Mouse (Mus musculus): ENCODE results near the gene Meox1. TPM values are rescaled to one million over a fixed set of nuclear protein-coding genes. Genes with fewer than 3 reads are reported as not detected.

Meox1 gene
- polyA plus RNA-seq, 1 experiment from 2014 or later, result 24.1 TPM

DNA sequence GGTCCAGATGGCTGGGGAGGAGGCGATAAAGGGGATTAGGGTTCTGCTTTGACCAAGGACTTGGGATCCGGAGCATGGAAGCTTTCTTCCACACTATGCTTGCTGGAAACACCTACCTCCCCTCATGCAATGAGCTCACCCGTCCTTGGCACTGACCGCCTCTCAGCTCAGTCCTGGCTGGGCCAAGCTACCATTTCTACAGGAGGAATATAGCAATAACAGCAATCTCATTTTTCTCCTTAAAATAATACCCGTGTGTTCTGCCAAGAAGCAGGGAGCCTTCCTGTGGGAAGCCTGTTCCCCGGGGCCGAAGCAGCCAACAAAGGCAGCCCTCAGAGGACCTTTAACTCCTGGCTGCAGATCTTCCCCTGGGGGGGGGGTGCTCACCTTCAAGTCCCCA is 43.1 kb downstream of the Meox1 start:
- no peak overlapping the region for H3K4me2 ChIP-seq
- ATAC-seq (ENCODE audit: insufficient number of reproducible peaks, low FRiP score), result no peak
- no peak overlapping the region for H3K27ac ChIP-seq (ENCODE audit: poor library complexity, severe bottlenecking)
- H3K4me1 ChIP-seq (replicated peaks), result peaks cover 3% of the 10 kb centered on the region; the same call in 1 of the 2 replicates
- H3K4me3 ChIP-seq, result no peak overlapping the region
- H3K9me3 ChIP-seq (replicated peaks), result no peaks in the 10 kb centered on the region
- H3K9ac ChIP-seq, result no peak overlapping the region
- WGBS, result 65% methylated on average over 7 of the region's 7 CpGs
- H3K27me3 ChIP-seq (replicated peaks), result no peaks in the 10 kb centered on the region
- H3K36me3 ChIP-seq, result no peaks in the 10 kb centered on the region

- H3K4me2 ChIP-seq, result no peak overlapping the region
- no peak overlapping the region for H3K27ac ChIP-seq (ENCODE audit: poor library complexity, severe bottlenecking)
- H3K27me3 ChIP-seq (replicated peaks), result no peaks in the 10 kb centered on the region
- no peaks in the 10 kb centered on the region for H3K9me3 ChIP-seq (replicated peaks)
- no peaks in the 10 kb centered on the region for H3K36me3 ChIP-seq
- H3K4me1 ChIP-seq (replicated peaks), result no peaks in the 10 kb centered on the region
- WGBS, result 76% methylated on average over 4 of the region's 4 CpGs
- H3K9ac ChIP-seq, result no peak overlapping the region
- no peak overlapping the region for H3K4me3 ChIP-seq
- no peak for ATAC-seq (ENCODE audit: insufficient number of reproducible peaks, low FRiP score)
These were observed 44.9 kb downstream of the Meox1 start for GRCm38 (mm10) chr11:101849286-101849685.

DNA sequence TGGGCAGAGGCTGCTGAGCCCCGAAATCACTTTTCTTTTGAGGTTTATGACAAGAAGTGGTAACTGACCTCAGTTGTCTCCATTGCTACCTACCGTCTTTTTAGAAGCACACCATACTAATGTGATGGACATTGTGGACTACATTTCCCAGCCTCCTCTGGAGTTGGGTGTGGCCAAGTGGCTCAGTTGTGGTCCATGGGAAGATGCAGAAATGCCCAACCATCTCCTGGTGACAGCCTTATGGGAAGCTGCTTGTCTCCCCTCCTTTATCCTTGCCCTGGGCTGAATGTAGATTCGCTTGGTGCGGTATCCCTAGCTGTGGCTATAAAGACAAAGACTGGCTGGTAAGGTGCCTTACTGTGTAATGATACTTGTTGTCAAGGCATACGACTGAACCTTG is 46.7 kb downstream of the Meox1 start:
- Histone ChIP-seq H3K36me3 (no peaks in the 10 kb centered on the region), H3K4me3 (no peak overlapping the region), H3K4me1 (replicated peaks) (peaks cover 8% of the 10 kb centered on the region), H3K9me3 (replicated peaks) (no peaks in the 10 kb centered on the region), H3K9ac (no peak overlapping the region), H3K4me2 (no peak overlapping the region), H3K27ac (ENCODE audit: poor library complexity, severe bottlenecking) (no peak overlapping the region), H3K27me3 (replicated peaks) (no peaks in the 10 kb centered on the region)
- WGBS, result 84% methylated on average over 5 of the region's 5 CpGs
- no peak for ATAC-seq (ENCODE audit: insufficient number of reproducible peaks, low FRiP score)

DNA sequence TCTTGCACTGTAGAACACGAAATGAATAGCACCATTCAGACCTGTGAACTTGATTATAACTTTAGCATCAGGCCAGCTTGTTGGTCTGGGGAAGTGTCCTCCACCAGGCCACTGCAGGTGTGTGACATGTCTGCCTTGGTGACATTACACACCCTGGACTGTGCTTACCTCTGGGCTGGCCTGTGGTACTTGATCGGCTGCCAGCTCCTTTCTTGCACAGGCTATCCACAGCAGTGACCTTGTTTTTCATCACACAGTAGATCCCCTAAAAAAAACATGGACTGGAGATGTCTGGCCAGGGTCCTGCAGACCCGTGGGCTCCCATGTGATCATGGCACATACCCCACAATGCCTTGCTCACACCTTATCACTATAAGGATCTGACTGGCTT is 51.4 kb downstream of the Meox1 start:
- H3K4me3 ChIP-seq, result no peak overlapping the region
- no peaks in the 10 kb centered on the region for H3K27me3 ChIP-seq (replicated peaks)
- ATAC-seq (ENCODE audit: insufficient number of reproducible peaks, low FRiP score), result 0 out of 2 replicates have a peak, but pooled peaks have one; percentile 8
- peaks cover 3% of the 10 kb centered on the region; the same call in 1 of the 2 replicates for H3K9me3 ChIP-seq (replicated peaks)
- H3K36me3 ChIP-seq, result no peaks in the 10 kb centered on the region
- peak overlapping the region; percentile 99 for H3K27ac ChIP-seq (ENCODE audit: poor library complexity, severe bottlenecking)
- peaks cover 27% of the 10 kb centered on the region for H3K4me1 ChIP-seq (replicated peaks)
- H3K9ac ChIP-seq, result peak overlapping the region; percentile 57
- WGBS, result 51% methylated on average over 3 of the region's 3 CpGs
- H3K4me2 ChIP-seq, result peak overlapping the region; percentile 35

DNA sequence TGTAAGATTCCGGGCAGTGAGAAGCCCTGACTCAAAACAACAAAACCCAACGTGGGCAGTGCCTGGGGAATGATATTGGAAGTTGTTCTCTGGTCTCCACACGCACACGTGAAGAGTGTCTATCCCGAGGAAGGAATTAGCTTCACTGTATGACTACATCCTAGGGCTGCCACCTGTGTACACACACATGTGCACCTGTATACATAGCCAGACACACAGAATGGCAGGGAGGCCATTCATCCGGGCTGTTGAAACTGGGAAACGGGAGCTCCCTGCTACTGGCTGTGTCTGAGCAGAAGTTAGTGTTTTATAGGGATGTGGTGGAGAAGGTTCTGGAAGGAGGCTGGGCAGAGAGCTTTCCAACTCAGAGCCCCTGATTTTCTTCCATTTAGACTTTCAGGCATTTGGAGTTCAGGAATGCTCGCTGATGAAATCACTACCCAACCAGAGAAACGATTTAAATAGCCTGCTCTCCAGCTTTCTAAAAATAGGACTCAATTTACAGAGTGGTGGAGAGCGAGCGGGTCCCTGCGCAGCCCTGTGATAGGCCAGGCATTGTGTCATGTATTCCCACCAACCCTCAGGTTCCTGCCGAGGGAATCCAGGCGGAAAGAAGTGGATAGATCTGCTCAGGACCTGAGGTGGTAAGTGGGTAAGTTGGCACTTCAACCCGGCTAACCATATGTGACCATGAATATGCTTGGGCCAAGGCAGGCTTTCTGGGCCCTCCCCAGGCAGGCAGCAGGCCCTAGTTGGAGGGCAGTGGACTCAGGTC is 52.0 kb downstream of the Meox1 start:
- peak overlapping the region; percentile 57 for H3K9ac ChIP-seq
- peak overlapping the region; percentile 99 for H3K27ac ChIP-seq (ENCODE audit: poor library complexity, severe bottlenecking)
- no peaks in the 10 kb centered on the region for H3K36me3 ChIP-seq
- peaks cover 3% of the 10 kb centered on the region; the same call in 1 of the 2 replicates for H3K9me3 ChIP-seq (replicated peaks)
- no peaks in the 10 kb centered on the region for H3K27me3 ChIP-seq (replicated peaks)
- 47% methylated on average over 15 of the region's 15 CpGs for WGBS
- H3K4me3 ChIP-seq, result no peak overlapping the region
- H3K4me2 ChIP-seq, result peak overlapping the region; percentile 36
- peaks cover 27% of the 10 kb centered on the region for H3K4me1 ChIP-seq (replicated peaks)
- ATAC-seq (ENCODE audit: insufficient number of reproducible peaks, low FRiP score), result peak; percentile 77

- WGBS, result 91% methylated on average over 3 of the region's 3 CpGs
- no peaks in the 10 kb centered on the region for H3K36me3 ChIP-seq
These were observed 53.8 kb downstream of the Meox1 start for GRCm38 (mm10) chr11:101840405-101840804.

DNA sequence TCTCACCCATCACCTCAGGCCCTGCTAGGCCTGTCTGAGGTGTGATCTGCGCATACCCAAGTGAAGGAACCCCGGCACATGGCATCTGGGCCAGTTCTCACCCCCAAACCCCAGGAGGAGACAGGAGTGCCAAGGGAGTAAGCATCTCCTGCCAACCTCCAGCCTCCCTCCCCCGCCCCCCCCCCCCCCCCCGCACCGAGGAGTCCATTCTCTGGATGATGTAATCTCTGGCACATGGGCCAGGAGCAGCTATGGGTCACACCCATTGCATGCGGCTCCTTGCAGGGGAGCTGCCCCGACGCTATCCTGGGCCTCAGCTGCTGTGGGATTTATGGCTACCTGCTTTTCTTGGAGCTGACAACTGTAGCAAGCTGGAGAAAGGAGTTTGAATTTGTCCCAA is 54.7 kb downstream of the Meox1 start:
- WGBS, result 41% methylated on average over 8 of the region's 8 CpGs
- no peak overlapping the region for H3K4me2 ChIP-seq
- no peak for ATAC-seq (ENCODE audit: insufficient number of reproducible peaks, low FRiP score)
- H3K27me3 ChIP-seq (replicated peaks), result no peaks in the 10 kb centered on the region
- no peak overlapping the region for H3K9ac ChIP-seq
- no peaks in the 10 kb centered on the region for H3K36me3 ChIP-seq
- H3K27ac ChIP-seq (ENCODE audit: poor library complexity, severe bottlenecking), result no peak overlapping the region
- peaks cover 3% of the 10 kb centered on the region; the same call in 1 of the 2 replicates for H3K9me3 ChIP-seq (replicated peaks)
- H3K4me3 ChIP-seq, result no peak overlapping the region
- peaks cover 37% of the 10 kb centered on the region for H3K4me1 ChIP-seq (replicated peaks)

More at GRCm38 (mm10) chr11:101840405-101840804, 53.8 kb downstream of the Meox1 start:
- Histone ChIP-seq H3K4me1 (replicated peaks) (peaks cover 29% of the 10 kb centered on the region), H3K9ac (no peak overlapping the region), H3K27ac (ENCODE audit: poor library complexity, severe bottlenecking) (no peak overlapping the region), H3K9me3 (replicated peaks) (peaks cover 3% of the 10 kb centered on the region; the same call in 1 of the 2 replicates), H3K4me2 (no peak overlapping the region), H3K4me3 (no peak overlapping the region), H3K27me3 (replicated peaks) (no peaks in the 10 kb centered on the region)
- ATAC-seq (ENCODE audit: insufficient number of reproducible peaks, low FRiP score), result no peak

- Histone ChIP-seq H3K27ac (ENCODE audit: poor library complexity, severe bottlenecking) (peak overlapping the region; percentile 80), H3K4me2 (0 out of 2 replicates have a peak overlapping the region, but pooled peaks have one; percentile 3), H3K9ac (no peak overlapping the region; the same call in 1 of the 2 replicates), H3K4me1 (replicated peaks) (peaks cover 43% of the 10 kb centered on the region), H3K9me3 (replicated peaks) (no peaks in the 10 kb centered on the region), H3K27me3 (replicated peaks) (no peaks in the 10 kb centered on the region), H3K36me3 (no peaks in the 10 kb centered on the region), H3K4me3 (no peak overlapping the region)
- ATAC-seq (ENCODE audit: insufficient number of reproducible peaks, low FRiP score), result no peak
- WGBS, result 39% methylated on average over 7 of the region's 7 CpGs
These were observed 62.2 kb downstream of the Meox1 start for GRCm38 (mm10) chr11:101832001-101832400.

GRCm38 (mm10) chr11:101830616-101831015 is 63.6 kb downstream of the Meox1 start:
- H3K4me1 ChIP-seq (replicated peaks), result peaks cover 43% of the 10 kb centered on the region
- H3K4me3 ChIP-seq, result no peak overlapping the region
- peak overlapping the region; percentile 80 for H3K27ac ChIP-seq (ENCODE audit: poor library complexity, severe bottlenecking)
- no peaks in the 10 kb centered on the region for H3K9me3 ChIP-seq (replicated peaks)
- peak overlapping the region; percentile 33 for H3K4me2 ChIP-seq
- no peak overlapping the region for H3K9ac ChIP-seq
- no peaks in the 10 kb centered on the region for H3K27me3 ChIP-seq (replicated peaks)
- no peaks in the 10 kb centered on the region for H3K36me3 ChIP-seq
- WGBS, result 63% methylated on average over 8 of the region's 8 CpGs
- no peak for ATAC-seq (ENCODE audit: insufficient number of reproducible peaks, low FRiP score)

DNA sequence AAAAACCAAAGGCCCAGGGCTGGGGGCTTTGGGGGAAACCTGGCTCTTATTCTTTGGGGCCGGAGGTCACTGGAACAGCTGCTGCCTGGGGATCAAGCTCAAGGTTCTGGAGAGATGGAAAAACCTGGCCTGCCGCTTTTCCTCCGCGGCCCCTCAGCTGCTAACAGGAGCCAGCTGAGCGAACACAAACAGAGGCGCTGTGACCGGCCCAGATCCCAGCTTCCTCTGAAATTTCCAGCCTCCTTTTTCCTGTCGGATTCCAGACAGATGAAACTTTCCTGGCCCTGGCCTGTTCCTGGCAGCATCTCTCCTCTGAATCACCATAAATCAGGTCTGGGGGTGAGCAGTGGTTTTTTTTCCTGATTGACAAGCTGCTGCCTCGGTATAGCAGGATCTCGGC is 64.1 kb downstream of the Meox1 start:
- H3K27ac ChIP-seq (ENCODE audit: poor library complexity, severe bottlenecking), result peak overlapping the region; percentile 80
- H3K36me3 ChIP-seq, result no peaks in the 10 kb centered on the region
- peaks cover 39% of the 10 kb centered on the region for H3K4me1 ChIP-seq (replicated peaks)
- no peaks in the 10 kb centered on the region for H3K9me3 ChIP-seq (replicated peaks)
- H3K27me3 ChIP-seq (replicated peaks), result no peaks in the 10 kb centered on the region
- 16% methylated on average over 10 of the region's 10 CpGs for WGBS
- H3K4me2 ChIP-seq, result peak overlapping the region; percentile 33
- no peak overlapping the region for H3K4me3 ChIP-seq
- ATAC-seq (ENCODE audit: insufficient number of reproducible peaks, low FRiP score), result peak; percentile 68
- no peak overlapping the region for H3K9ac ChIP-seq

DNA sequence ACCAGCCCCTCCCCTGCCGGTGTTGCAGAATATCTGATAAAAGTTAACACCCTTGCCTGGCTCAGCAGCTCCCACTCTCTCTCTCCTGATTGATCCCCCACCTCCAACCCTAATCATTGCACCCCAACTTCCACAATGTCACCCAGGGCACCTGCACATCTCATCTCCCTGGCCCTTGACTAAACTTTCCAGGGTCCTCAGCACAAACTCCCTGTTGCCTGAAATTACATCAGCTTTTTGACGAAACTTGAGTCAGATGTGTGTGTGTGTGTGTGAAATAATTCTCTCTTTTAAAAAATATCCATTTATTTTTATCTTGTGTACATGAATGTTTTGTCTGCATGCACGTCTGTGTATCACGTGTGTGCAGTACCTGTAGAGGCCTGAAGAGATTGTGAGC is 65.5 kb downstream of the Meox1 start:
- H3K9me3 ChIP-seq (replicated peaks), result no peaks in the 10 kb centered on the region
- no peaks in the 10 kb centered on the region for H3K27me3 ChIP-seq (replicated peaks)
- no peaks in the 10 kb centered on the region for H3K36me3 ChIP-seq
- H3K4me3 ChIP-seq, result no peak overlapping the region
- no peak overlapping the region for H3K4me2 ChIP-seq
- ATAC-seq (ENCODE audit: insufficient number of reproducible peaks, low FRiP score), result no peak
- no peak overlapping the region for H3K9ac ChIP-seq
- 78% methylated on average over 4 of the region's 4 CpGs for WGBS
- H3K4me1 ChIP-seq (replicated peaks), result peaks cover 29% of the 10 kb centered on the region
- no peak overlapping the region for H3K27ac ChIP-seq (ENCODE audit: poor library complexity, severe bottlenecking)
